Mouse (Mus musculus): Measurements from ENCODE around the gene Rnf212. TPM values are rescaled to one million over a fixed set of nuclear protein-coding genes. Genes with fewer than 3 reads are reported as not detected.

The Rnf212 gene
- polyA plus RNA-seq, 1 experiment = 0.31 TPM

- Histone ChIP-seq H3K27me3 (ENCODE audit: control insufficient read depth) (no peaks in the 10 kb centered on the region; the same call in 1 of the 2 replicates), H3K36me3 (ENCODE audit: control insufficient read depth) (peaks cover 4% of the 10 kb centered on the region), H3K4me3 (replicated peaks) (peak within 1 kb of the TSS; percentile 82), H3K9me3 (ENCODE audit: control insufficient read depth, low read length) (no peaks in the 10 kb centered on the region), H3K4me1 (ENCODE audit: control insufficient read depth) (peaks cover 52% of the 10 kb centered on the region)
- TF ChIP-seq GATA1 (IDR thresholded peaks at IDR 0.05; ENCODE audit: low read length) = no peak
Measured at GRCm38 (mm10) chr5:108692271-108692670, 82.5 kb downstream of the Rnf212 start, which contains the start of gene Fgfrl1. Gene Fgfrl1, plus strand, starts transcription at chr5:108692382.

DNA sequence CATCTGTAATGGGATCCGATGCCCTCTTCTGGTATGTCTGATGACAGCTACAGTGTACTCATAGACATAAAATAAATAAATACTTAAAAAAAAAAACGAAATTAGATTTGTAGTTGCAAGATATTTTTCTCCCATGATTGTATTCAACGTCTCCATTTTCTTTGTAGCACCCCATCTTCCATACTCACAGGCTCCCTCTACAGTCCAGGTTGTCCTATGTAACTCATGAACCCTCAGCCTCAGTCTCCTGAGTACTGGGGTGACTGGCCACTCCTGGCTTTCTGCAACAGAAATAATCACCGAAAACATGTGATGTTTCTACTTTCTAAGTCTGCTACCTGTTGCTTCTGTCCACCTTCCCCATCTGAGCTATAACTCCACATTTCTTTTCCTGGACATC is 83.6 kb downstream of the Rnf212 start:
- Histone ChIP-seq H3K9me3 (ENCODE audit: control insufficient read depth, low read length) (no peaks in the 10 kb centered on the region), H3K36me3 (ENCODE audit: control insufficient read depth) (peaks cover 4% of the 10 kb centered on the region), H3K27me3 (ENCODE audit: control insufficient read depth) (no peaks in the 10 kb centered on the region; the same call in 1 of the 2 replicates), H3K4me1 (ENCODE audit: control insufficient read depth) (peaks cover 46% of the 10 kb centered on the region), H3K4me3 (replicated peaks) (no peak overlapping the region)
- TF ChIP-seq TAL1 (IDR thresholded peaks at IDR 0.05; ENCODE audit: low read length) (no peak), GATA1 (IDR thresholded peaks at IDR 0.05; ENCODE audit: low read length) (no peak)

DNA sequence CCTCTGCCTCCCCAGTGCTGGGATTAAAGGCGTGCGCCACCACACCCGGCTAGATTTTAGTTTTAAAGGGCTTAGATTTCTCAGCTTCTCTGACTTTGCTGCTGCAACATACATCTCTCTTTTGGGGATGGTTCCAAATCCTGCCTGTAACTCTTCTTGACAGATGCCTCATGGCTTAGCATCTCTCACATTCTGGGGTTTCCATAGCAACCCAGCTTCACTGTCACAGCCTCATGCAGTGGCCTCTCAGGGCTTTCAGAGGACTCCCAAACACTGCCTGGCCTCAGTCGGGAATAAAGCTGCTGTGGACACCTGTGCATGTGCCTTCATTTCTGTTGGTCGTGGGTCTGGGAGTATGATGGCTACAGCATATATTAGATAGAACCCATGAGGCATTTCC is 85.7 kb downstream of the Rnf212 start:
- H3K27me3 ChIP-seq (ENCODE audit: control insufficient read depth) = no peaks in the 10 kb centered on the region; the same call in 1 of the 2 replicates
- peaks cover 26% of the 10 kb centered on the region for H3K4me1 ChIP-seq (ENCODE audit: control insufficient read depth)
- TF ChIP-seq GATA1 (IDR thresholded peaks at IDR 0.05; ENCODE audit: low read length) (no peak), TAL1 (IDR thresholded peaks at IDR 0.05; ENCODE audit: low read length) (no peak)
- no peaks in the 10 kb centered on the region for H3K36me3 ChIP-seq (ENCODE audit: control insufficient read depth)
- no peak overlapping the region for H3K4me3 ChIP-seq (replicated peaks)
- no peaks in the 10 kb centered on the region for H3K9me3 ChIP-seq (ENCODE audit: control insufficient read depth, low read length)

DNA sequence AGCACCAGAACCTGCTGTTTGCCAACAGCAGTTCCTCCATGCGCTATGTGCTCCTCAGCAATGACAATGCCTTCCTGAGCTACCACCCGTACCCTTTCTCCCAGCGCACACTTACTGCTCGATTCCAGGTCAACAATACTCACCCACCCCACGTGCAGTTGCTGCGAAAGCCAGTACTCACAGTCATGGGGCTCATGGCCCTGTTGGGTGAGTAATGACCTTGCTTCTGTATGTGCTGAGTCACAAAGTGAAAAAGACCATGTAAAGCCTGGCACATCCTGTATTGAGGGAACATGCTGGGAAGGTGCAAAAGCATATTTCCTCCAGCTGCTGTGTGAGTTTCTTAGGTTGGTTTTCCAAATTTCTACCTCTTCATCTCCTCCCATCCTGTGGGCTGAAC is 93.9 kb downstream of the Rnf212 start:
- no peak for TF ChIP-seq TAL1 (IDR thresholded peaks at IDR 0.05; ENCODE audit: low read length)
- TF ChIP-seq GATA1 (IDR thresholded peaks at IDR 0.05; ENCODE audit: low read length) = no peak

DNA sequence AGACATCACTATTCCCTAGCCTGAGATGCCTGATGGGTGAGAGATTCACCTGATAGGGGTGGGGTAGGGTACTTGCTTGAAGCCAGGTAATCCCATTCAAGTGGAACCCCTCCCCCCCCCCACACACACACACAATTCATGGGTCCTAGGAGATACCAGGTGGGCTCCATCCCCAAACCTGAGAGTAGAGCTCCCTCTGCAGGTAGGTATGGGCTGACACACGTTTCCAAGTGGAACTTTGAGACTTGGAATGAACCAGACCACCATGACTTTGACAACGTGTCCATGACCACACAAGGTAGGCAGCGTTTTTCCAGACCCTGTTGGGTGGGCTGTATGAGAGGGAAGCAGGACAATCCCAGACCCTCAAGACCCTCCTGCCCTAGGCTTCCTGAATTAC is 94.9 kb downstream of the Rnf212 start:
- Histone ChIP-seq H3K9me3 (ENCODE audit: control insufficient read depth, low read length) (no peaks in the 10 kb centered on the region), H3K27me3 (ENCODE audit: control insufficient read depth) (no peaks in the 10 kb centered on the region), H3K36me3 (ENCODE audit: control insufficient read depth) (peaks cover 3% of the 10 kb centered on the region; the same call in 1 of the 2 replicates), H3K4me3 (replicated peaks) (no peak overlapping the region), H3K4me1 (ENCODE audit: control insufficient read depth) (peaks cover 60% of the 10 kb centered on the region)
- TF ChIP-seq TAL1 (IDR thresholded peaks at IDR 0.05; ENCODE audit: low read length) = no peak

More for the DNA sequence above, 93.9 kb downstream of the Rnf212 start:
- H3K4me1 ChIP-seq (ENCODE audit: control insufficient read depth) = peaks cover 51% of the 10 kb centered on the region
- H3K9me3 ChIP-seq (ENCODE audit: control insufficient read depth, low read length) = no peaks in the 10 kb centered on the region
- H3K4me3 ChIP-seq (replicated peaks) = no peak overlapping the region
- no peaks in the 10 kb centered on the region for H3K27me3 ChIP-seq (ENCODE audit: control insufficient read depth)
- no peaks in the 10 kb centered on the region; the same call in 1 of the 2 replicates for H3K36me3 ChIP-seq (ENCODE audit: control insufficient read depth)

Other genes with a start within 250 kb of the Rnf212 start
- 0.05 TPM in 1 of 2 replicates, not detected in the other for gene Cplx1, start 225.0 kb downstream of the Rnf212 start, polyA plus RNA-seq (2012)
- 5.2 and 6.8 TPM in 2 replicates for gene Gak, start 145.2 kb downstream of the Rnf212 start, polyA plus RNA-seq (2012)
- 0.09 and 0.14 TPM in 2 replicates for gene Tmem175, start 145.2 kb downstream of the Rnf212 start, polyA plus RNA-seq (2012)
- 0.06 and 0.07 TPM in 2 replicates for gene Idua, start 114.7 kb downstream of the Rnf212 start, polyA plus RNA-seq (2012)
- gene Dgkq, start 105.3 kb downstream of the Rnf212 start, polyA plus RNA-seq (2012) = 0.08 and 0.16 TPM in 2 replicates
- gene Slc26a1, start 99.4 kb downstream of the Rnf212 start, polyA plus RNA-seq (2012) = 0.47 and 0.59 TPM in 2 replicates
- gene Fgfrl1, start 82.6 kb downstream of the Rnf212 start, polyA plus RNA-seq (2012) = 1.8 and 2.4 TPM in 2 replicates
- not detected in 2 replicates for gene Tmed11, start 20.4 kb upstream of the Rnf212 start, polyA plus RNA-seq (2012)
- gene Vmn2r8, start 33.9 kb upstream of the Rnf212 start, polyA plus RNA-seq (2012) = not detected in 2 replicates
- 0.01 TPM in 1 of 2 replicates, not detected in the other for gene Vmn2r9, start 77.6 kb upstream of the Rnf212 start, polyA plus RNA-seq (2012)
- gene Vmn2r10, start 231.5 kb upstream of the Rnf212 start, polyA plus RNA-seq (2012) = 0.01 TPM in 1 of 2 replicates, not detected in the other

All from erythroblast, embryonic 14.5 days (primary cell).